Mouse (Mus musculus) bone marrow, adult 2 months (tissue): ENCODE measurements around the gene Ccdc187.

Experiments used
- CTCF ChIP-seq: fragments of 200-500 bp; IDR thresholded peaks from 2 replicates; pipeline ENCODE4 v1.5.1; 2011; ENCODE audit warnings: low read length, control low read depth; ENCODE audit not compliant: control insufficient read depth, insufficient read depth
- POLR2A ChIP-seq: fragments of 200-500 bp; IDR thresholded peaks from 2 replicates; pipeline ENCODE4 v1.6.1; 2011; ENCODE audit warnings: low read depth, mild to moderate bottlenecking, control low read depth, low read length, borderline replicate concordance; ENCODE audit not compliant: control insufficient read depth

- TF ChIP-seq CTCF, result no peak
- TF ChIP-seq POLR2A, result no peak
Observed at GRCm38 (mm10) chr2:26286391-26286790, 8.0 kb downstream of the Ccdc187 start.
